Mouse (Mus musculus) spleen, adult 2 months (tissue): Measurements from ENCODE around the gene Tfec.

Source experiments
- CTCF ChIP-seq: fragments of 200-500 bp; IDR thresholded peaks from 2 replicates; pipeline ENCODE4 v1.5.1; 2011; ENCODE audit warnings: mild to moderate bottlenecking, inconsistent platforms; ENCODE audit not compliant: insufficient read depth, insufficient read length, insufficient replicate concordance; ENCODE audit errors: extremely low read depth
- POLR2A ChIP-seq: fragments of 200-500 bp; IDR thresholded peaks from 2 replicates; pipeline ENCODE4 v1.6.1; 2011; ENCODE audit warnings: low read depth, low read length, inconsistent platforms

DNA sequence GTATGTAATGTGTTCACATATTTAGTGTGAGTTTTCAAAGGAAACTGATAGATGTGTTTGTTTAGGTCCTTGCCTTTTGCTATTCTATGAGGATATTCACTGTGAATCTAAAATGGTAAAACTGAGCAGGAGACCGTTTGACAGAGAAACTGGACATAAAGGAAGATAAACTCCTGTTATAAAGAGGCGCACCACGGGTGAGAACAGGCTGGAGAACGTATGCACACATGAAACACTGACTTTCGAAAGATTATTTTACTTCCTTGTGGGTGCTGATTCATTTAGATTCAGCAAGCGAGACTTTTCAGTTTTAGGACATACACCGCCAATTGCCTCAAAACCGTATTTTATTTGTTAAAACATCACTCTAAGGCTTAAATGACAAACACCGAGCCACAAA is 43.3 kb downstream of the Tfec start:
- no peak for TF ChIP-seq POLR2A
- no peak for TF ChIP-seq CTCF
